Mouse (Mus musculus): ENCODE data around the gene Cdc14a. TPM values are rescaled to one million over a fixed set of nuclear protein-coding genes. Genes with fewer than 3 reads are reported as not detected.

The Cdc14a gene
- polyA plus RNA-seq, 1 experiment from 2014 or later: 8.5 TPM

DNA sequence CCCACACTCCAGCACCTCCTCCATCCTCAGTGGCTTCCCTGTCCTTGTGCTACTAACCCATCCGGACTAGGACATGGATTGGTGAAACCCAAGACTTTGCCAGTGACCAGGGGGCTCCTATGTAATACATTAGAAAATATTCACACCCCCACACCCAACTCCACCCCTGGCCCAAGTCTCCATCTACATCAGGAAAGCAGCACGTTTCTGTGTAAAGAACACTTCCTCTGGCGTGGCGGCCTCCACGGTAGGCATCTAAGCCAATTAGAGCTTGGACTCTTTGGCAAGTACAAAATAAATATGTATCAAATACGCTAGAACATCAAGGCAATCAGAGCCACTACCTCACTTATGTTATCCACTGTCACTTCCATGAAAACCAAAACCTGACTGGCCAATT, 90.1 kb downstream of the Cdc14a start:
- Histone ChIP-seq H3K36me3 (no peaks in the 10 kb centered on the region), H3K27ac (replicated peaks) (no peak overlapping the region), H3K9ac (replicated peaks) (no peak overlapping the region), H3K9me3 (no peaks in the 10 kb centered on the region), H3K4me2 (replicated peaks) (no peak overlapping the region), H3K4me1 (no peaks in the 10 kb centered on the region), H3K27me3 (no peaks in the 10 kb centered on the region), H3K4me3 (no peak overlapping the region)
- WGBS: 80% methylated on average over 6 of the region's 6 CpGs
- no peak for ATAC-seq (replicated peaks)

DNA sequence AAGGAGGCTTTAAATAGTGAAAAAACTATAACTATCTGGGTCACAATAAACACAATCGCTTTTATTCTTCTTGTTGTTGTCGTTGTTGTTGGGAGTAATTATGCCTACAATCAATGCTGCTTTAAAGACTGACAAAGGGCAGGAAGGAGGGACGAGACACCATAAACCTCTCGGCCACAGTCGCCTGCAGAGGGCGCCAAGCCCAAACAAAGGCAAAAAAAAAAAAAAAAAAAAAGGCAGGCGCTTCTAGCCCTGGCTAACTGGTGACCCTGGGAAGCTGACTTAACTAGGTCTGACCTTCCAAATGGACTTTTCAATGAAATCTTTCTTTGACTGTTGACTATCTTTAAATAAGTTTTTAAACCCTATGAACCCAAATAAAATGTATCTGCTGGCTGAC, 90.6 kb downstream of the Cdc14a start:
- ATAC-seq (replicated peaks): no peak
- 13% methylated on average over 7 of the region's 7 CpGs for WGBS

DNA sequence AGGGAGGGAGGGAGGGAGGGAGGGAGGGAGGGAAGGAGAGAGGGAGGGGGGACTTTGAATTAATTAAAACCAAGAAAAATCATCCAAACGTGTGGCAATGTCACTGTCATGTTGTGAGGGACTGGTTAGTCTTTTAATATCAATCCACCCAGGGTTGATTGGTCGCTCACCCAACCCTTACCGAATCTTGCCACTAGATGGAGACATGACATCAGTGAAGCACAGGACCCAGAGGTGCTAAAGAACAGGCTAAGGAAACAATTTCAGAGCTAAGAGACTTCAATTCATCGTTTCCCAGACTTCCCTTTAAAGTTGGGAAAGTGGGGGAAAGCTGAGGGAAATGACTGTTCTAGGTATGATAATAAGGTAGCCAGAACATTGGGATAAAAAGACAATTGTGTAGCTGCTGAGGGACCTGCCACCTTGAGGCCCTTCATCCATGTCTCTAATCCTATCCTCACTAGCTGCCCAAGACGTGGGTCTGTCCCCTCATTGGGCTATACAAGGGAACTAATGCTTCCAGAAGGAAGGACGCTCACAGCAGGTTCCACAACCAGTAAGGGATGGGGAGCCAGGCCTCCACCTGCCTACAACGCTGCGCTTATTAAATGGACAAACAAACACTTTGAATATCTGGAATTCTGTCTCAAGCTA, 91.9 kb downstream of the Cdc14a start:
- Histone ChIP-seq H3K4me1 (peaks cover 3% of the 10 kb centered on the region), H3K9me3 (no peaks in the 10 kb centered on the region), H3K4me2 (replicated peaks) (no peak overlapping the region), H3K9ac (replicated peaks) (no peak overlapping the region), H3K36me3 (no peaks in the 10 kb centered on the region), H3K4me3 (no peak overlapping the region), H3K27ac (replicated peaks) (no peak overlapping the region), H3K27me3 (no peaks in the 10 kb centered on the region)
- ATAC-seq (replicated peaks): peak; percentile 83
- WGBS: 44% methylated on average over 8 of the region's 8 CpGs

More for the DNA sequence above, 90.6 kb downstream of the Cdc14a start:
- H3K9me3 ChIP-seq: no peaks in the 10 kb centered on the region
- H3K27ac ChIP-seq (replicated peaks): no peak overlapping the region
- H3K4me1 ChIP-seq: no peaks in the 10 kb centered on the region
- no peak overlapping the region for H3K4me3 ChIP-seq
- no peaks in the 10 kb centered on the region for H3K27me3 ChIP-seq
- no peak overlapping the region for H3K9ac ChIP-seq (replicated peaks)
- H3K4me2 ChIP-seq (replicated peaks): no peak overlapping the region
- no peaks in the 10 kb centered on the region for H3K36me3 ChIP-seq

DNA sequence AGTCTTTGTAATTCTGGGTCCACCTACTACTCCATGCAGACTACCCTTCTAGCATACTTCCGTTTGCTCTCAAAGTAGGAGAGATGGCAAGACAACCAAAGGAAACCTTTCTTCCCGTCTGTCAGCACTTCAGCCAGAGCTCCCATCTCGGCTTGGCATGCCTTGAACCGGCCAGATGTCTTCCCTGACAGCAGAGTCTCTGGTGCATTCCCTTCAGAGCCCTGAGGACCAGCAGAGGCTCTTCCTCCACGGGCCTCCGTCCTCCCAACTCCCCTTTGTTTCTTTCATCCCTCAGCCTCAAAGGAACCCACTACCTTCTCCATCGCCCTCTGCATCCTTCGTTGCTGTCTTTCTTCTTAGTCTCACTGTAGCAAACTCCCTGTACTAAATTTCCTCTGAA, 93.9 kb downstream of the Cdc14a start:
- Histone ChIP-seq H3K9me3 (no peaks in the 10 kb centered on the region), H3K27ac (replicated peaks) (no peak overlapping the region), H3K27me3 (no peaks in the 10 kb centered on the region), H3K4me1 (peaks cover 8% of the 10 kb centered on the region), H3K9ac (replicated peaks) (no peak overlapping the region), H3K36me3 (no peaks in the 10 kb centered on the region), H3K4me3 (no peak overlapping the region), H3K4me2 (replicated peaks) (no peak overlapping the region)
- ATAC-seq (replicated peaks): no peak
- 81% methylated on average over 8 of the region's 8 CpGs for whole genome bisulfite sequencing

DNA sequence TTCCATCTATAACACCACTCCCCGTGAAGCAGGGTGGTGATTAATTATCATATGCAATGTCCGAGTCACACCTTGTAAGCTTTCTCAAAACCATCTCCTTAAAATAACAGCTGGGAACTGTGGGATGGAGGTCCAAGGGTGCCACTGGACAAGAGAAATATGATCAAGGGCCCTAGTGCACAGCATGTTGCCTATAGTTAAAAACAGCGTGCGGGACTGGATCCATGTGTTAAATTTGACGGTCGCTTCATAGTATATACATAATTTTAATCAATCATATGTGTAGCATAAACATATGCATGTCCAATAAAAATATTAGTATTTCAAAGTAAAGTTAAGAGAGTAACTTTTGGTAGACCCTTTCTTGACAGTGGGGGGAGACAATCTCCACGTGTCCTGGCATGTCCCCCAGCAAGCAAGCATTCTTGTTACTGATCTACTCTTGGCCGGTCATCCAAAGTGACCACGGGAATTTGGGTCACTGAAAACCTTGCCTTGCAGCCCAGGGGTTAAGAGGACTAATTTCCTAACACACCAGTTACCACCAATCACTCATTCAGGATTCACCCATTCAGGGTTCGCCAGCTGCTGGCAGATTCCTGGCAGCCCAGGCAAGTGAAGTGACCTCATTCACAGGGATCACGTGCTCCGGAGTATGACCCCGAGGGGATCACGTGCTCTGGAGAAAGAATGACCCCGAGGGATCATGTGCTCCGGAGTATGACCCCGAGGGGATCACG, 94.6 kb downstream of the Cdc14a start:
- Histone ChIP-seq H3K4me1 (peaks cover 16% of the 10 kb centered on the region), H3K4me3 (no peak overlapping the region), H3K4me2 (replicated peaks) (no peak overlapping the region), H3K9ac (replicated peaks) (no peak overlapping the region), H3K9me3 (no peaks in the 10 kb centered on the region), H3K27ac (replicated peaks) (no peak overlapping the region), H3K27me3 (no peaks in the 10 kb centered on the region), H3K36me3 (no peaks in the 10 kb centered on the region)
- ATAC-seq (replicated peaks): no peak
- WGBS: 86% methylated on average over 18 of the region's 18 CpGs

DNA sequence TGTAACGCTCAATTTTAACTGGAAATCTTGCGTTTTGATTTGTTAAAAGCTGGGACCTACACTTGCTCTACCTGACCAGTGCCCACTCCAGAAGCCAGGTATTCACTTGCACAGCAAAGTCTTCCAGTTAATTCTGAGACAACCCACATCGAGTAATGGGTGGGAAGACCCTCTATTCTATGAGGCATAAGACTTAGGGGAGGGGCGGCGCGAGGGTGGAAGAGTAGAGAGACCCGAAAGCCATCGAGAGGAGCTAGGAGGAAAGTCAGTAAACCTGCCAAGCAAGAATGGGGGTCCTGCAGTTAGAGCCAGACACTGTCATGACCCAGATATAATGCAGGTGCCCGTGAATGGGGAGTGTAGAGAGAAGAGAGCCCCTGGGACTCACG, 96.2 kb downstream of the Cdc14a start:
- no peak overlapping the region for H3K27ac ChIP-seq (replicated peaks)
- H3K36me3 ChIP-seq: no peaks in the 10 kb centered on the region
- peak overlapping the region; percentile 53; the same call in 1 of the 2 replicates for H3K4me2 ChIP-seq (replicated peaks)
- H3K27me3 ChIP-seq: no peaks in the 10 kb centered on the region
- 48% methylated on average over 10 of the region's 10 CpGs for WGBS
- H3K9ac ChIP-seq (replicated peaks): no peak overlapping the region
- H3K4me1 ChIP-seq: peaks cover 18% of the 10 kb centered on the region
- H3K9me3 ChIP-seq: no peaks in the 10 kb centered on the region
- ATAC-seq (replicated peaks): peak; percentile 28
- no peak overlapping the region for H3K4me3 ChIP-seq

DNA sequence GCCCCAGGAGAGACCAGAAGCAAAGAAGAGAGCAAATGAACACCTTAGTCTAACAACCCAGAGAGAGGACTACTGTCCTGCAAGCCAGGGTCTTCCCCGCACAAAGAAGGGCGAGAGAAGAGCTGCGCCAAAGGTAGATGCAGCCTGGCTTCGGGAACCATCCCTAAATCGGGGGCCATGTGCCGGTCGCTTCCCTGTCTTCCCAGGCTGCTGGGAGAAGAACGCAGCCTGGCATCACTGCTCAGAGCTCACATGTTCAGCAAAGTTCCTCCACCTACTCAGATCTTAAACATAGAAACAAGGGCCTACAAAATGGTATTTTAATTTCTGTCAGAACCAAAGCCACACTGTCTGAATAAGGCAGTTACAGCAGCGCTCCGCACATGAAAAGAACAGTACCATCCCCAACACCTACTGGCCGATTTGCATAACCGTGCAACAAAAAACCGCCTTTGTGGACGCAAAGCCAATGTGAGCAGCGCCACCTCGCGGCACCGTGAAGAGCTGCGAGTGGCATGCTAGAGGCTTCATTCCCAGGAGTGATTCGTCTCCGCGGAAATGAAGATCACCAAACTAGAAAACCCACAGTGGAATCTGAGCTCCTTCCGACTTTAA, 96.7 kb downstream of the Cdc14a start:
- peak overlapping the region; percentile 39; the same call in 1 of the 2 replicates for H3K27ac ChIP-seq (replicated peaks)
- H3K4me3 ChIP-seq: peak overlapping the region; percentile 27
- no peaks in the 10 kb centered on the region for H3K36me3 ChIP-seq
- H3K9me3 ChIP-seq: no peaks in the 10 kb centered on the region
- H3K27me3 ChIP-seq: no peaks in the 10 kb centered on the region
- WGBS: 7% methylated on average over 23 of the region's 23 CpGs
- peak; percentile 79 for ATAC-seq (replicated peaks)
- H3K9ac ChIP-seq (replicated peaks): peak overlapping the region; percentile 32
- H3K4me1 ChIP-seq: peaks cover 18% of the 10 kb centered on the region
- peak overlapping the region; percentile 53 for H3K4me2 ChIP-seq (replicated peaks)

DNA sequence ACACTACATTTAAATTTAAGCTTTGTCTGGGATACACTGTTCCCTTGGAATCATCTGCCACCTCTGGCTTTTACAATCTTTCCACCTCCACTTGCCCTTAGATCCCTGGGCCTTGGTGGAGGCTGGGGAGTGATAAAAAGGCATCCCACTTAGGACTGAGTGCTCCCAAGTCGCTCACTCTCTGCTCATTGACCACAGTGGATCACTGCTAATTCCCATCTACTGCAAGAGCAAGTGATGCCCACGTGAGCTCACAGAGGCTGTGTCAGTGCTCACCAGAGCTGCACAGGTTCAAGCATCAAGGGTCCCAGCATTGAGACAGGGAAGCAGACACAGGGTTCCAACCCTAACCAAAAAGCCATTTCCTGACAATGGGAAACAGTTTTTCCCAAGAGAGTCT, 98.3 kb downstream of the Cdc14a start:
- Histone ChIP-seq H3K36me3 (no peaks in the 10 kb centered on the region), H3K4me3 (no peak overlapping the region), H3K4me1 (peaks cover 18% of the 10 kb centered on the region), H3K27ac (replicated peaks) (no peak overlapping the region), H3K27me3 (no peaks in the 10 kb centered on the region), H3K9ac (replicated peaks) (no peak overlapping the region), H3K9me3 (no peaks in the 10 kb centered on the region), H3K4me2 (replicated peaks) (no peak overlapping the region)
- no peak for ATAC-seq (replicated peaks)
- WGBS: 80% methylated on average over 2 of the region's 2 CpGs

DNA sequence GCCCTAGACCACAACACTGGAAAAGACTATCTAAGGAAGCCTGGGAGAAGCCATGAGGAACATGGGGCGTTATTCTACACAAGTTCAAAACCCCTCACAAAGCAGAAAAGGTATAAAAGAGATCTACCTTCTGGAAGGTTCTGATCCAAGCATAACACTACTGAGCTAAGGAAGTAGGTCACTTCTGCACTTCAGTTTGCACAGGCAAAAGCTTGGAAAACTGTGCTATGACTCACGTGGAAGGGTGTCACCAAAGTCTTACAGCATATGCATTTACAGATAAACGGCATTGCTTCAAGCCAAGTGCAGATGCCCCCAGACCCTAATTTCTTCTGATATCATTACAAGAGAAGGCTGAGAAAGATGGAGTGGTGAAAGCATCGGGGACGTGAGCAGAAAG, 104.1 kb downstream of the Cdc14a start:
- ATAC-seq (replicated peaks): no peak
- no peak overlapping the region for H3K27ac ChIP-seq (replicated peaks)
- peaks cover 7% of the 10 kb centered on the region for H3K4me1 ChIP-seq
- no peaks in the 10 kb centered on the region for H3K36me3 ChIP-seq
- H3K4me2 ChIP-seq (replicated peaks): no peak overlapping the region
- no peaks in the 10 kb centered on the region for H3K9me3 ChIP-seq
- no peak overlapping the region for H3K9ac ChIP-seq (replicated peaks)
- no peak overlapping the region for H3K4me3 ChIP-seq
- WGBS: 95% methylated on average over 5 of the region's 5 CpGs
- H3K27me3 ChIP-seq: no peaks in the 10 kb centered on the region

DNA sequence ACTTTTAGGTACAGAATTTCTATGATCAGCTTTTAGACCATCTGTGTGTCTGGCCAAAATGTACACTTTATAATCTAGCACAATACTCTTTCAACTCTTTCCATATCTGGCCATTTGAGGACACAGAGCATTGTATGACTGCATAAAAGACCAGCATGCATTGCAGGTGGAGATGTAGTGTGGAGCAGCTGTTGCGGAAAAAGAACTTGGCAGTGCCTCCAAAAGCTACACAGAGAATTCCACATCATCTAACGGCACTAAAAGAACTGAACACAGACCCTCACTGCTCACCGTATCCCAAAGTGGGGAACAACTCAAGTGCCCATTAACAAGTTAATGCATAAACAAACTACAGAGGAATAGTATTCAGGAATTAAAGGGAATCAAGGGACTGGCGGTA, 112.0 kb downstream of the Cdc14a start:
- H3K27me3 ChIP-seq: no peaks in the 10 kb centered on the region
- H3K36me3 ChIP-seq: 0 out of 2 replicates have a peak, but pooled peaks cover 5% of the 10 kb centered on the region
- no peak overlapping the region for H3K27ac ChIP-seq (replicated peaks)
- no peak overlapping the region for H3K4me2 ChIP-seq (replicated peaks)
- 35% methylated on average over 4 of the region's 4 CpGs for WGBS
- ATAC-seq (replicated peaks): no peak
- H3K4me1 ChIP-seq: no peaks in the 10 kb centered on the region
- no peak overlapping the region for H3K4me3 ChIP-seq
- no peak overlapping the region for H3K9ac ChIP-seq (replicated peaks)
- H3K9me3 ChIP-seq: no peaks in the 10 kb centered on the region

DNA sequence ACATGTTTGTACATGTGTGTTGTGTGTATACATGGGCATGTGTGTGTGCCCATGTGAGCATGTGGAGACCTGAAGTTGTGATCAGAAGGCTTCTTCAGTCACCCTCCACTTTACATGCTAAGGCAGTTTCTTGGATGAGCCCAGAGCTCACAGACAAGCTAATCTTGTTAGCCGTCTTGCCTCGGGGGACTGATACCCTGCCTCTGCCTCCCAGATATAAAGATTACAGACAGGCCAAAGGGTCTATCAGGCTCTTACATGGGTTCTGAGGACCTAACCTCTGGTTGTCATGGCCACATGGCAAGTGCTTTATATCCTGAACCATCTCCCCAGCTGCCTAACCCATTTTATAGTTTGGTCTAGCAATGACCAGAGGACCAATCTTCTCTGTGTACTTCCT, 112.7 kb downstream of the Cdc14a start:
- H3K4me1 ChIP-seq: no peaks in the 10 kb centered on the region
- H3K9ac ChIP-seq (replicated peaks): no peak overlapping the region
- no peak overlapping the region for H3K4me2 ChIP-seq (replicated peaks)
- ATAC-seq (replicated peaks): no peak
- no peaks in the 10 kb centered on the region for H3K9me3 ChIP-seq
- no peak overlapping the region for H3K27ac ChIP-seq (replicated peaks)
- WGBS: 93% methylated on average over 2 of the region's 2 CpGs
- H3K4me3 ChIP-seq: no peak overlapping the region
- 0 out of 2 replicates have a peak, but pooled peaks cover 5% of the 10 kb centered on the region for H3K36me3 ChIP-seq
- H3K27me3 ChIP-seq: no peaks in the 10 kb centered on the region

DNA sequence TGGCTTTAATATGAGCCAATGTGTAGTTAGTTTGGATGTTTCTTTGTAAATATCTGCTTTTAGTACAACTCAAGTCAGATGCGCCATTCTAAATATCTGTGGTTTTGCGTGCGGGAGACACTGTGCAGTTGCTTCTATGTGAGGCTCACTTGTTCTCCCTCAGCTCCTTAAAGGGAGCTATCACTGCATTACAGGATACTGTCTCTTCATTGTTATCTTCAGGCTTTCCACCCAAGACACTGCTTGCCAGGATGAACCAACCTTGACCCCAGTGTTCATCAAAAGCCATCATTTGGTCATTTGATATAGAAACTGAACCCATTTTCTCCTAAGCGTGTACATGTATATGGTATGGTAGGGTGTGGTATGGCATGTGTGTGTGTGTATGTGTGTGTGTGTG, 113.2 kb downstream of the Cdc14a start:
- no peak overlapping the region for H3K4me3 ChIP-seq
- H3K27ac ChIP-seq (replicated peaks): no peak overlapping the region
- WGBS: 96% methylated on average over 4 of the region's 4 CpGs
- peaks cover under 1% of the 10 kb centered on the region; the same call in 1 of the 2 replicates for H3K4me1 ChIP-seq
- H3K9ac ChIP-seq (replicated peaks): no peak overlapping the region
- no peak for ATAC-seq (replicated peaks)
- no peaks in the 10 kb centered on the region for H3K27me3 ChIP-seq
- no peaks in the 10 kb centered on the region for H3K9me3 ChIP-seq
- H3K4me2 ChIP-seq (replicated peaks): no peak overlapping the region
- 0 out of 2 replicates have a peak, but pooled peaks cover 5% of the 10 kb centered on the region for H3K36me3 ChIP-seq

Measured in forebrain, embryonic 15.5 days (tissue).